Mouse (Mus musculus): ENCODE measurements at regions not wholly inside any gene's neighbourhood (a gene's known extent, or its start where the extent isn't known, plus 50 kb on each side); places are given as distances from the start of the nearest gene placed in this dataset.

DNA sequence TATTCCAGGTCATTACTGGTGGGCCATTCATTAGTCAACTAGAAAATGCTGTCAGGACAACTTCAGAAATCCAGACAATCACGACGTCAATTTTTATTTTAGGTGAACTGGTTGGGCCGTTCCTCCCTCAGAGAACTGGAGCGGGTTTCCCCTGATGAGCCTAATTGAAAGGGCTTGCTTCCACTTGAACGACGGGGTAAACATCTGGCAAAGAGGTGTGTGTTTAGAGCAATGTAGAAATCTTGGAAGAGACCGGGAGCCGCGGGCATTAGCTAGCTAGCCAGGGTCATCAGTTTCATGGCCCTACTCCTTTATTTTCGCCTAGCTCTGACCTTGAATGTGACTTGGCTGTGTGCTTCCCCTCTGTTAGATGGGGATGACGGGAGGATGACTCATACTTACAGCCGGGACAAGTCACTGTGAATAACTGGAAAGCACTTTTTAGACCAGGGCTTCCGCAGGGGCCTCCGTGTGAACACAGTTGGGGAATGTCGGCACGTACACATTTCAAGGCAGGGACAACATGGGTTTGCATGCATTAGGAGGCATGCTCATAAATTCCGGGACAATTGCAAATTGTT is 92.6 kb upstream of the Nrbf2 start:
- no peak for TF ChIP-seq CTCF (IDR thresholded peaks at IDR 0.05 in 2 of 3, conservative IDR thresholded peaks at IDR 0.05 in 1 of 3; ENCODE audit: control insufficient read depth in 1 of 3, insufficient read depth in 1 of 3, low read depth in 2 of 3, low read length in 3 of 3, poor library complexity in 1 of 3, severe bottlenecking in 1 of 3)
- TF ChIP-seq HCFC1 (IDR thresholded peaks at IDR 0.05; ENCODE audit: low read depth, low read length): no peak
- TF ChIP-seq MAX (IDR thresholded peaks at IDR 0.05; ENCODE audit: low read length): no peak
- no peak for TF ChIP-seq ZC3H11A (IDR thresholded peaks at IDR 0.05; ENCODE audit: low read depth, low read length)
- TF ChIP-seq POLR2A (IDR thresholded peaks at IDR 0.05; ENCODE audit: control insufficient read depth in 1 of 2, insufficient read depth in 1 of 2, low read depth in 1 of 2, low read length in 2 of 2, poor library complexity in 1 of 2): no peak
- TF ChIP-seq ETS1 (IDR thresholded peaks at IDR 0.05; ENCODE audit: low read depth, low read length): no peak
- TF ChIP-seq USF1 (IDR thresholded peaks at IDR 0.05; ENCODE audit: low read depth, low read length): no peak
- no peak for TF ChIP-seq TCF12 (IDR thresholded peaks at IDR 0.05; ENCODE audit: low read depth, low read length)
- no peak for TF ChIP-seq CHD1 (IDR thresholded peaks at IDR 0.05; ENCODE audit: low read depth, low read length)
- TF ChIP-seq ZKSCAN1 (IDR thresholded peaks at IDR 0.05; ENCODE audit: low read depth, low read length): no peak
- no peak for TF ChIP-seq EP300 (IDR thresholded peaks at IDR 0.05; ENCODE audit: low read depth in 1 of 2, low read length in 2 of 2)
